Mouse (Mus musculus) forebrain, embryonic 14.5 days (tissue): ENCODE data around the gene Prkce. TPM values are rescaled to one million over a fixed set of nuclear protein-coding genes. Genes with fewer than 3 reads are reported as not detected.

Experiments
- ATAC-seq: fragments of 200-750 bp; cut with Nextera tagmentation; 2 replicates; pipeline ENCODE4 v1.8.0; 2017; ENCODE audit warnings: mild to moderate bottlenecking, moderate library complexity
- DNase-seq: peaks from one replicate; pipeline ENCODE4 v3.0.0-alpha.2; 2015; ENCODE audit warnings: low spot score
- H3K27ac ChIP-seq: fragments of 300-500 bp; sonication (generic); 2 replicates; pipeline ENCODE4 v1.5.1; 2014; ENCODE audit warnings: low read depth, mild to moderate bottlenecking, control low read depth, low read length, moderate library complexity
- H3K27me3 ChIP-seq: fragments of 300-500 bp; sonication (generic); replicated peaks from 2 replicates; pipeline ENCODE4 v1.6.1; 2014; ENCODE audit warnings: low read length, control low read depth, mixed read lengths; ENCODE audit not compliant: control insufficient read depth, insufficient read depth
- H3K36me3 ChIP-seq: fragments of 300-500 bp; sonication (generic); 2 replicates; pipeline ENCODE4 v1.6.1; 2014; ENCODE audit warnings: low read length, control low read depth; ENCODE audit not compliant: control insufficient read depth, insufficient read depth
- H3K4me1 ChIP-seq: fragments of 300-500 bp; sonication (generic); 2 replicates; pipeline ENCODE4 v1.6.1; 2014; ENCODE audit warnings: antibody characterized with exemption, low read length, control low read depth; ENCODE audit not compliant: control insufficient read depth, insufficient read depth
- H3K4me2 ChIP-seq: fragments of 300-500 bp; sonication (generic); 2 replicates; pipeline ENCODE4 v1.6.1; 2014; ENCODE audit warnings: mild to moderate bottlenecking, control low read depth, low read length
- H3K4me3 ChIP-seq: fragments of 300-500 bp; sonication (generic); 2 replicates; pipeline ENCODE4 v1.5.1; 2014; ENCODE audit warnings: low read depth, low read length, control low read depth
- H3K9ac ChIP-seq: fragments of 300-500 bp; sonication (generic); 2 replicates; pipeline ENCODE4 v1.6.1; 2014; ENCODE audit warnings: mild to moderate bottlenecking, low read length, control low read depth, moderate library complexity
- H3K9me3 ChIP-seq: fragments of 300-500 bp; sonication (generic); replicated peaks from 2 replicates; pipeline ENCODE4 v1.6.1; 2016; ENCODE audit warnings: low read length, control low read depth, mixed read lengths; ENCODE audit not compliant: control insufficient read depth
- WGBS: fragments of 180-500 bp; shearing (Covaris S2); extraction: QIAGEN DNeasy Blood & Tissue Kit; methylation state at CpG from one replicate; pipeline ENCODE4 v1.1.7; 2014; 5-methylcytosine and 5-hydroxymethylcytosine counted together
- polyA plus RNA-seq: library from polyadenylated mRNA; unstranded; fragments of >200 nt; fragmentation: Nextera tagmentation; extraction: Ambion mirVana; gene quantifications from 2 replicates; pipeline ENCODE4 v1.2.1, GENCODE M21; 2014

The Prkce gene
- polyA plus RNA-seq, 1 experiment from 2014 or later = 16.9 TPM

DNA sequence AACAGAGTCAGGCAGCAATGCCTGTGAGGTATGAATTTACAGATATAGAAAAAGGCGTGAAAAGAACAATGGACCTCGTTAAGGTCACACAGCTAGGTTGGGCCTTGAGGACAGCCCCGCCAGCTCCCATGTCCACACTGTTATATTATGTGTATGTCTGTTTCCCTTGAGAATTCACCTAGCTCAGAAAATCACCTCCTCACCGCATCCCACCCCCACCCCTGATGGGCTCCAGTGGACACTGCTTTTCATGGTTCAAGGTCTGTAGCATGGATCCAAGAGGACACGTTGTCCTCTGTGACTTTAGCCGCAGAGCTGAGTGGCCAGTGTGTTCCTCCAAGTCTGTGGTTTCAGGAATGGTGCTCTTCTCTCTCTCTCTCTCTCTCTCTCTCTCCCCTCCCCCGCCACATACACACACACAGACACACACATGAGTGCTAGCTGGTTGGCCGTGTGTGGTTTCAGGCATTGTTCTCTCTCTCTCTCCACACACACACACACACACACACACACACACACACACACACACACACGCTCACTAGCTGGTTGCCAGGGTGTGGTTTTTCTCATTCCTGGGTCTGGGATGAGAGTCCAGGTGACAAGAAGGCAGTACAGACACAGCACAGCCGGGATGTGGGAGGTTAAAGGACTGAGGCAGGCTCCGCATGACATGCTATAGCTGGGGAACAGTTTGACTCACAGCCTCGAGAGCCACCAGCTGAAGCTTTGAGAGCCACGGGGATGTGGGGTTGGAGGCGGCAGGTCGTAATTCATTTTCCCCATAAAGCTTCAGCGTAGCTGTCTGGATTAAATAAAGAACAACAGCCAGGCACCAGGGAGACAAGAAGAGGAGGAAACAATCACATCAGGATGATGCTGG is 162.7 kb downstream of the Prkce start:
- H3K4me2 ChIP-seq = no peak overlapping the region
- no peaks in the 10 kb centered on the region for H3K36me3 ChIP-seq
- DNase-seq (no peak), ATAC-seq (peak; percentile 32; the same call in 1 of the 2 replicates)
- H3K27ac ChIP-seq = 0 out of 2 replicates have a peak overlapping the region, but pooled peaks have one; percentile 21
- 46% methylated on average over 16 of the region's 16 CpGs for WGBS
- no peak overlapping the region for H3K4me3 ChIP-seq
- no peak overlapping the region for H3K9ac ChIP-seq
- peaks cover 10% of the 10 kb centered on the region for H3K4me1 ChIP-seq
- H3K27me3 ChIP-seq = no peaks in the 10 kb centered on the region
- H3K9me3 ChIP-seq = no peaks in the 10 kb centered on the region

DNA sequence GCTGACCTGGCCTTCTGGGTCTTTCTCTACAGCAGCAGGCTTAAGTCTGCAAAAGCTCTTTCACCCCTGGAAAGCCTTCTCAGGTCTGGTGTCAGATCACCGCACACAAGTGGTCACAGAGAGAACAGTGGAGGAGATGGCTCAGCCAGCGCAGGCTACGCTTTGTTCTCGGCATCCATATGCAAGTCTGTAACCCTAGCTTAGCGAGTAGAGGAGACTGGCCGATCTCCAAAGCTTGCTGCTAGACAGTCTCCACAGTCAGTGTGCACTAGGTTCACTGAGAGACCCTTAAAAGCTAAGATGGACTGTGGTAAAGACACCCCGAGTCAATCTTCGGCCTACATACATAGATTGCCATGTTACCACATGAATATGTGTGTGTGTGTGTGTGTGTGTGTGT is 164.2 kb downstream of the Prkce start:
- 76% methylated on average over 8 of the region's 8 CpGs for WGBS
- no peaks in the 10 kb centered on the region for H3K27me3 ChIP-seq
- no peak for ATAC-seq
- no peak for DNase-seq
- H3K36me3 ChIP-seq = no peaks in the 10 kb centered on the region
- no peak overlapping the region for H3K9ac ChIP-seq
- no peak overlapping the region for H3K27ac ChIP-seq
- no peaks in the 10 kb centered on the region for H3K9me3 ChIP-seq
- H3K4me3 ChIP-seq = no peak overlapping the region
- no peak overlapping the region for H3K4me2 ChIP-seq
- peaks cover 10% of the 10 kb centered on the region for H3K4me1 ChIP-seq

DNA sequence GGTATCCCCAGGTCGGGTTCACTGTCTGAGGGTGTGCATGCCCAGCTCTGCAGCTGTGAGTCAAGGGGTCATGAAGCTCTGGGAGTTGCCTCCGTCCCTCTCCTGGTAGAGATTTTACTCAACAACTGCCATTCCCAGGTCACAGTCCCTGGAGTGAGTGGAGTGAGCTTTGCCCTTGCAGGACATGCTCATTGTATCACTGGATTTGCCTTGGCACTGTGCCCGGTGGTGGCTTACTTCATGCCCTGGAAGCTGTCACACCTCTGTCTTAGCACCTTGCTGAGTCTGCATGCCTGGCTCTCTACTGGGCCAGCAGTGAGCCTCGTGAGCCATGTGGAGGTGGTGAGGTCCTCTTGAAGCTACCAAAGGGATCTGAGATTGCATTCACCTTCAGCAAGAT is 167.4 kb downstream of the Prkce start:
- 89% methylated on average over 4 of the region's 4 CpGs for WGBS

DNA sequence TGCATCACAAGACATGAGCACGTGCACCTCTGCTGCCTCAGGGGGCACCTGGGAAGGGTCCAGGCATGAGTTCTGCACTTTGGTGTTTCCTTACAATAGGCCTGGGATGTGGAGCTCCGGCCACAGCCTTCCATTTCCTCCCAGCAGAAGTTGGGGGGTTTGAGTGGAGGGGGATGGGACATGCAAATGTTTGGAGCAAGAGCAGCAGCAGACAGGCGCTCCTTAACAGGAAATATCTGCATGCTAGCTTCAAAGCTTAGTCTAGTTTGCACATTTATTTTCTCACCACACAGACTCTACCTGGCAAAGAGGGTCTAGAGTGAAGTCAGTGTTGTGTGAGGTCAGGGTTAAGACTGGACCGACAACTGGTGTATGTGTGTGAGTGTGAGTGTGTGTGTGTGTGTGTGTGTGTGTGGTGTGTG is 169.1 kb downstream of the Prkce start:
- 75% methylated on average over 4 of the region's 4 CpGs for whole genome bisulfite sequencing
- ATAC-seq (no peak), DNase-seq (no peak)
- no peak overlapping the region for H3K27ac ChIP-seq
- H3K4me2 ChIP-seq = no peak overlapping the region
- H3K9me3 ChIP-seq = no peaks in the 10 kb centered on the region
- H3K9ac ChIP-seq = no peak overlapping the region
- H3K4me1 ChIP-seq = no peaks in the 10 kb centered on the region
- H3K27me3 ChIP-seq = no peaks in the 10 kb centered on the region
- no peak overlapping the region for H3K4me3 ChIP-seq
- H3K36me3 ChIP-seq = no peaks in the 10 kb centered on the region

More for the DNA sequence above, 167.4 kb downstream of the Prkce start:
- Histone ChIP-seq H3K36me3 (no peaks in the 10 kb centered on the region), H3K27me3 (no peaks in the 10 kb centered on the region), H3K9ac (no peak overlapping the region), H3K4me3 (no peak overlapping the region), H3K4me1 (peaks cover 1% of the 10 kb centered on the region), H3K9me3 (no peaks in the 10 kb centered on the region), H3K27ac (no peak overlapping the region), H3K4me2 (no peak overlapping the region)
- ATAC-seq (no peak), DNase-seq (no peak)

DNA sequence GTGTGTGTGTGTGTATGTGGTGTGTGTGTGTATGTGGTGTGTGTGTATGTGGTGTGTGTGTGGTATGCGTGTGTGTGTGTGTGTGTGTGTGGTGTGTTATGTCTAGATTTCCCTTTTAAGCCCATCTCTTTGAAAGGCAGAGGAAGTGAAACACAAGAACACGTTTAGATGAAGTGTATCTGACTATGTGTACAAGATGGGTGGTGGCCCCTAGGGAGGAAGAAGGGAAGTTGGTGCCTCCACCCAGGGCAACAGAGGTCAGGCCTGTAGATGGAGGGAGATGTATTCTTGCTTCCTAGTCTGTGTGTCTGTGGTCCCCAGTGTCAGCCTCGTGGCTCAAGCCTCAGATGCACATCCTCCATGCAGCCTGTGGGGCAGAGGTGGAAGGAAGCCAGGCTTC is 169.5 kb downstream of the Prkce start:
- no peak for DNase-seq
- H3K4me3 ChIP-seq = no peak overlapping the region
- no peaks in the 10 kb centered on the region for H3K27me3 ChIP-seq
- no peak overlapping the region for H3K27ac ChIP-seq
- H3K9me3 ChIP-seq = no peaks in the 10 kb centered on the region
- WGBS = 92% methylated on average over 3 of the region's 3 CpGs
- no peak overlapping the region for H3K4me2 ChIP-seq
- H3K36me3 ChIP-seq = no peaks in the 10 kb centered on the region
- no peak for ATAC-seq
- H3K9ac ChIP-seq = no peak overlapping the region
- no peaks in the 10 kb centered on the region for H3K4me1 ChIP-seq

DNA sequence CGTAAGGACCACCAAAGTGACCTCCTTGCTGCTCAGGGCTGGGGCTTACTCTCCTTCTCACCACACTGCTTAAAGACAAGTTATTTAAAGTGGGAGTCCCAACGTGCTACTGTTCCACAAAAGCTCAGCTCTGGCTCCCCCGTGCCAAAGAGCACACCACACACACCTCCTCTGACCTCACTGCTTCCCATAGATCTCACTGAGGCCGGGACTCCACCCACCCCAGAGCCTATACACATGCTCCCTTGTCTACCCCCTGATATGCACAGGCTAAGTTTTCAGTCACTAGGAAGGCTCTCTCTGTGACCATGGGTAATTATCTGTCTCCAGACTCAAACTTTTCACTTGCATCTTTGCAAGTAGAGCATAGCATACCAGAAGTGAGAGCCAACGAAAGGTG is 170.7 kb downstream of the Prkce start:
- no peaks in the 10 kb centered on the region for H3K9me3 ChIP-seq
- H3K27me3 ChIP-seq = no peaks in the 10 kb centered on the region
- ATAC-seq = no peak
- no peak for DNase-seq
- no peak overlapping the region for H3K4me3 ChIP-seq
- no peak overlapping the region for H3K9ac ChIP-seq
- 75% methylated on average over 5 of the region's 5 CpGs for WGBS
- H3K36me3 ChIP-seq = no peaks in the 10 kb centered on the region
- no peak overlapping the region for H3K27ac ChIP-seq
- H3K4me1 ChIP-seq = no peaks in the 10 kb centered on the region
- H3K4me2 ChIP-seq = no peak overlapping the region

DNA sequence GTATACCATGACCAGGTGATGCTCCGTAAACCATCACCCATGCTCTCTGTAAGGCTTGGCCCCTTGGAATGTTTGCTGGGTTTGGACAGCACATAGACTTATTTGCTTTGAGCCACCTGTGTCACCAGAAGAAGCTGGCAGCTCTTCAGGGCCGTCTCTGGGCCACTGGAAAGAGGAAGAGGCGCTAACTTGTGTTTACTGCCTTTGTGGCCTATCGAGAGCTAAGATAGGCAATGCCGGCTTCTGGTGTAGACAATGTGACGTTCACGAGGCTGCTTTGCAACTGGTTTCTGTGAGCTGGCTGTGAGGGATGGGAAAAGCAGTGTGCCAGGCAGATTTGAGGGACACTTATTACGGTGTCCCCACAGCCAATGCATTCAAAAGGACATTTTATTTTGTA is 176.4 kb downstream of the Prkce start:
- ATAC-seq = no peak
- Histone ChIP-seq H3K27ac (no peak overlapping the region), H3K4me1 (no peaks in the 10 kb centered on the region), H3K9ac (no peak overlapping the region), H3K9me3 (no peaks in the 10 kb centered on the region), H3K36me3 (no peaks in the 10 kb centered on the region), H3K27me3 (no peaks in the 10 kb centered on the region), H3K4me2 (no peak overlapping the region), H3K4me3 (no peak overlapping the region)
- DNase-seq = no peak
- WGBS = 79% methylated on average over 8 of the region's 8 CpGs

DNA sequence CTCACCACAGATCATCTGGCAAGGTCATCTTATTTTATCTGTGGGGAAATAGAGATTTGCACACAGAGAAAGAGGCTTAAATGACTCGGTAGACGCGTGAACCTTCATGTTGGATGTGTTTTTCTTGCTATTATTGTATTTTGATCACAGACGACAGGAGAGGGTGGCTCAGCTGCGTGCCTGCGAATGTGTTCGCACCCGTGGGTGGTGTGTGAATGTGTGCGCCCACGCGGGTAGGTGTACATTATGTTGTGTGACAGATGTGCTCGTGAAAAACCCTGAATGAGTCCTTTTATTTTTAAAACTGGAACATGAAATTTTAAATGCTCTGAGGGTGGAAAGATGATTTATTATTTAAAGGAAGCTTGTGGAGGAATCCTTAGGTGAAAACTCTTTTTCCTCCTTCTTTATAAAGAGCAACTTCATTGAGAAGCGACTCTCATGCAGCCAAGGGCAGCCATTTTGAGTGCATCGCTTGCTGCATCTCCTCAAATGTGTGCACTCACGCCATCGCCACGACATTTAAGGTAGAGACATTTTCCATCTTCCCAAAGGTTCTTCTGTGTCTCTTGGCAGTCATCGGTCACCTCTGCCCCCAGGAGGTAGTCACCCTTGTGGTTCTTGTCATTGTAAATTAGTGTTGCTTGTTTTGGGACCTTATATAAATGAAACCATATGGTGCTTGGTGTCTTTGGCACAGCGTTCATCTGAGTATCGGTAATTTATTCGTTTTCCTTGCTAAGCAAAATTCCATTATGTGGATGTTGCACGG is 177.8 kb downstream of the Prkce start:
- Histone ChIP-seq H3K4me3 (no peak overlapping the region), H3K9ac (no peak overlapping the region), H3K27ac (0 out of 2 replicates have a peak overlapping the region, but pooled peaks have one; percentile 58), H3K9me3 (no peaks in the 10 kb centered on the region), H3K27me3 (no peaks in the 10 kb centered on the region), H3K36me3 (no peaks in the 10 kb centered on the region), H3K4me2 (no peak overlapping the region), H3K4me1 (no peaks in the 10 kb centered on the region)
- DNase-seq (no peak), ATAC-seq (no peak)
- whole genome bisulfite sequencing = 76% methylated on average over 22 of the region's 22 CpGs

DNA sequence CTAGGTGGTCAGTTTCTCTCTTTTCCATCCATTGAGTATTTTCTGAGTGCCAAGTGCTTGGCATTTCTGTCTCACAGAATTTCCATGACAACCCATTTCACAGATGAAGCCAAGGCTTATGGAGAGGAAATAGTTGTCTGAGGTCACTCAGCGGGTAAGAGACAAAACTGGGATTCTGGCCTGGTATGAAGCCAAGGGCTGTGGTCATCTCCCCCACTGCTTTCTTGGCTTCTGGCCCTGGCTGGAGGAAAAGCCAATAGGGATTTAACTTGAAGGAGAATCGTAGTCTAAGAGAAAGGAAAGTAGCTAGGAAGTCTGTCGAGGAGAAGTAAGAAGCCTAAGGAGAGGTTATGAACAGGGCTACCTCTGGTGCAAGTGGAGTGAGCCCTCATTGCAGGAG is 182.7 kb downstream of the Prkce start:
- H3K4me2 ChIP-seq = no peak overlapping the region

More for the DNA sequence above, 182.7 kb downstream of the Prkce start:
- 86% methylated on average over 3 of the region's 3 CpGs for WGBS
- H3K27me3 ChIP-seq = no peaks in the 10 kb centered on the region
- no peak overlapping the region for H3K9ac ChIP-seq
- H3K27ac ChIP-seq = 0 out of 2 replicates have a peak overlapping the region, but pooled peaks have one; percentile 46
- peaks cover 5% of the 10 kb centered on the region for H3K4me1 ChIP-seq
- DNase-seq (no peak), ATAC-seq (no peak)
- H3K36me3 ChIP-seq = no peaks in the 10 kb centered on the region
- no peak overlapping the region for H3K4me3 ChIP-seq
- no peaks in the 10 kb centered on the region for H3K9me3 ChIP-seq
